Mouse (Mus musculus) frontal cortex, postnatal 14 days (tissue): ENCODE data around the gene H2al1a.
A peak's percentile ranks its signal among the peaks of the same experiment; 100 is the strongest.
"Not testable (repeated sequence)": the region's sequence is repeated elsewhere in the genome, so short reads cannot be mapped to it uniquely, and the experiment has no call there.

Experiments
- DNase-seq, 2 experiments: peaks; one replicate each; pipeline ENCODE4 v3.0.0; 2022; ENCODE audit warnings: low spot score in 2 of 2

H2al1a gene

DNA sequence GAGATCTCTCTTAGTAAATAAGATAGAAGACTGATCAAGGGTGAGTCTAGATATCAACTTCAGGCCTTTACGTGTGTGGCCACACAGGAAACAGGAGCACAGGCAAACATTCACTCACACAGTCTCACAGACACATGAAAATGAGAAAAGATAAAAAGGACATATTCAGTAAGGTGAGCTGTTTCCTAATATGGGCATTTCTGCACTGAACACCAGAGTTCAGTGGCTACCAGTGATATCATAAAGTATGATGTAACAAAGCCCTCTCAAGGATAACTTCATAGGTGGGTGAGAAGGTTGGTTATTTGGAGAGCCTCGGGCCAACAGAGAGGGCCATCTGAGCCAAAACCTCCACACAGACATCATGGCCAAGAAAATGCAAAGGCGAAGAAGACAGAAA, at the start of gene H2al1a:
TSS of gene H2al1a (plus strand) at position 301 of the 400 bp plus-strand sequence.
- DNase-seq = not testable (repeated sequence)

- no peak for DNase-seq
Measured at GRCm38 (mm10) chrX:11250155-11250554, 48.9 kb upstream of the H2al1a start.

DNA sequence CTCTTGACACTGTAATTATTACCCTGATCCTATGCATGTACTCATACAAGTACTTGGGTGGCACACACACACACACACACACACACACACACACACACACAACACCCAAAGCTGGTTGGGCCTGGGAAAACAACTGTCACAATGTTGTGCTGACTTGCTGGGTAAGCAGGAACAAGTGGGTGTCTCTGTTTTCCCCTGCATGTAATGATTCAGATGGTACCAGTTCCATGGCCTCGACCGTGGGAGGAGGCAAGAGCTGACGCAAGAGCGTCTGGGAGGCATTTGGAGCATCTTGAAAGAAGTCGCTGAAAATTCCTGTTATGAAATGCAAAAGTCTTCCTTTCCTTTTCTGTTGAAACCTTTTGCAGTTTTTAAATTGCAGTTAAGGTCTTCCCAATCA, 45.0 kb upstream of the H2al1a start:
- peak in 1 of 2 experiments; percentile 23 for DNase-seq

- DNase-seq = no peak
Measured at GRCm38 (mm10) chrX:11254521-11255207, 44.4 kb upstream of the H2al1a start.

- DNase-seq = no peak
Measured at GRCm38 (mm10) chrX:11255564-11256360, 43.3 kb upstream of the H2al1a start.

- no peak for DNase-seq
Measured at GRCm38 (mm10) chrX:11264918-11265317, 34.1 kb upstream of the H2al1a start.

GRCm38 (mm10) chrX:11267791-11268190, 31.3 kb upstream of the H2al1a start:
- no peak for DNase-seq

- DNase-seq = peak in 1 of 2 experiments; percentile 32
Measured at GRCm38 (mm10) chrX:11269074-11269473, 30.0 kb upstream of the H2al1a start.

GRCm38 (mm10) chrX:11273190-11273589, 25.9 kb upstream of the H2al1a start:
- DNase-seq = no peak

DNA sequence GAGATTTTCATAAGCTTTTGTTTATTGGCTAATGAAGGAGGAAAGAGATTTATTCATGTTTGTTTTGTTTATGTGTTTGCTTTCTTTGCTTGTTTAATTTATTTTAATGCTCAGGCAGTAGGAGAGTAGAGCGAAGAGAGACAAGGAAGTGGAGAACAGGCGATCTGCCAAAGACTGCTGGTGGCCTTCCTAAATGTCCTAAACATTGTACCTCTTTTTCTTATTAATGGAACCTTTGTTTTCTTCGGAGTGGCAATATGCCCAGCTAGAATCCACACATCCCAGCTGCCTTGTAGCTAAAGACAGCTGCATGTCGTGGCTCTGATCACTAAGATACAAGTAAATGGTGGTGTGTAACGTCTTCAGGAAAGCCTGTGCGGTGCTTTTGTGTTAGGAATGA, 22.0 kb upstream of the H2al1a start:
- no peak for DNase-seq

GRCm38 (mm10) chrX:11280741-11281140, 18.3 kb upstream of the H2al1a start:
- DNase-seq = no peak

DNA sequence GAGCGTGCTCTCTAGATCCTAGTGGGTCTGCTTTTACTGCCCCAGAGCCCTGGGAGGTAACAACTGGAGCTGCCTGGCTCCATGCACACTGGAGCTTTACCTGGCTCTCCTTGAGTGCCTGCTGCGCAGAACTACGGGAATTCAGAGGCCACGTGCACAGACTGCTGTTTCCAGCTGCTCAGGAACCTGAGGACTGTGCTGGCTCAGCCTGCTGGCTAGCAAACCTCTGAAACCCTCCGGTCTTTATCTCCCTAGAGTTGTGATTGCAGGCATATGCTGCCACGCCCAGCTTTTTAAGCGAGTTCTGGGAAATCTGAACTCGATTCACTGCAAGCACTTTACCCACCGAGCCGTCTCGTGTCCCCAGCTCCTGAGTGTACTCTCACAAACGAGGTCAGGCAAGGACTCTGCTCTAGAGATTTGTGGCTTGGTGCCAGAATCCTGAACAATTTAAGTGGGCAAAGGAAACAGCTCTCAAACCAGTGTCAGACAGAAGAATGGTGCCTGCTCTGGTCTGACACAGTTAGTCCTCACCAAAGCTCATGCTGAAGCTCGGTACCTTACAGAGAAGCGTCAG, 10.7 kb upstream of the H2al1a start:
- DNase-seq = no peak

DNA sequence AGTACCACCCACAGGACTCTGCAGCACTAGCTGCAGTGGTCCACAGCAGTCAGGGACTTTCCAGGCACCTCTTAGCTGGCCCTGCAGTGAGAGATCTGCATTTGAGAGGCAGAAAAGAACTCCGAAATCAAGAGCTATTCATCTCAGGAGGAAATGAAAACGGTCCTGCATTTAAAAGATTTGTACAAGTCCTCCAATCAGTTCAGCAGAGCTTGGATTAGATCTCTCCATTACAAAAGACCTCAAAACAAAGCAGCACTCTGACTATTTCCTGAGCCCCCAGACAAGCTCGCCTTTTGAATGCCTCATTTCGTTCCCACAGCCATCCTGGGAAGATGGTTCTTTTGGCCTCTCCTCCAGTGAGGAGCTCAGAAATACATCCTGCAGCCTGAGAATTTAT, 9.8 kb upstream of the H2al1a start:
- no peak for DNase-seq

GRCm38 (mm10) chrX:11302132-11302531, 3.1 kb downstream of the H2al1a start, which contains the start of gene H2al1b:
Gene H2al1b, plus strand, starts transcription at chrX:11302432.
- DNase-seq = not testable (repeated sequence)

DNA sequence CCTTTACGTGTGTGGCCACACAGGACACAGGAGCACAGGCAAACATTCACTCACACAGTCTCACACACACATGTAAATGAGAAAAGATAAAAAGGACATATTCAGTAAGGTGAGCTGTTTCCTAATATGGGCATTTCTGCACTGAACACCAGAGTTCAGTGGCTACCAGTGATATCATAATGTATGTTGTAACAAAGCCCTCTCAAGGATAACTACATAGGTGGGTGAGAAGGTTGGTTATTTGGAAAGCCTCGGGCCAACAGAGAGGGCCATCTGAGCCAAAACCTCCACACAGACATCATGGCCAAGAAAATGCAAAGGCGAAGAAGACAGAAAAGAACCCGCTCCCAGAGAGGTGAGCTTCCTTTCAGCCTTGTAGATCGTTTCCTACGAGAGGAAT, 6.3 kb downstream of the H2al1a start, which contains the start of gene H2al1c:
TSS of gene H2al1c (plus strand) at position 301 of the 400 bp plus-strand sequence.
- not testable (repeated sequence) for DNase-seq

DNA sequence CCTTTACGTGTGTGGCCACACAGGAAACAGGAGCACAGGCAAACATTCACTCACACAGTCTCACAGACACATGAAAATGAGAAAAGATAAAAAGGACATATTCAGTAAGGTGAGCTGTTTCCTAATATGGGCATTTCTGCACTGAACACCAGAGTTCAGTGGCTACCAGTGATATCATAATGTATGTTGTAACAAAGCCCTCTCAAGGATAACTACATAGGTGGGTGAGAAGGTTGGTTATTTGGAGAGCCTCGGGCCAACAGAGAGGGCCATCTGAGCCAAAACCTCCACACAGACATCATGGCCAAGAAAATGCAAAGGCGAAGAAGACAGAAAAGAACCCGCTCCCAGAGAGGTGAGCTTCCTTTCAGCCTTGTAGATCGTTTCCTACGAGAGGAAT, 9.5 kb downstream of the H2al1a start, which contains the start of gene H2al1d:
TSS of gene H2al1d (plus strand) at position 301 of the 400 bp plus-strand sequence.
- DNase-seq = not testable (repeated sequence)

- DNase-seq = not testable (repeated sequence)
Measured at GRCm38 (mm10) chrX:11311634-11312033, 12.6 kb downstream of the H2al1a start, which contains the start of gene H2al1e. Gene H2al1e, plus strand, starts transcription at chrX:11311934.

DNA sequence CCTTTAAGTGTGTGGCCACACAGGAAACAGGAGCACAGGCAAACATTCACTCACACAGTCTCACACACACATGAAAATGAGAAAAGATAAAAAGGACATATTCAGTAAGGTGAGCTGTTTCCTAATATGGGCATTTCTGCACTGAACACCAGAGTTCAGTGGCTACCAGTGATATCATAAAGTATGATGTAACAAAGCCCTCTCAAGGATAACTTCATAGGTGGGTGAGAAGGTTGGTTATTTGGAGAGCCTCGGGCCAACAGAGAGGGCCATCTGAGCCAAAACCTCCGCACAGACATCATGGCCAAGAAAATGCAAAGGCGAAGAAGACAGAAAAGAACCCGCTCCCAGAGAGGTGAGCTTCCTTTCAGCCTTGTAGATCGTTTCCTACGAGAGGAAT, 15.8 kb downstream of the H2al1a start, which contains the start of gene H2al1f:
TSS of gene H2al1f (plus strand) at position 301 of the 400 bp plus-strand sequence.
- DNase-seq = not testable (repeated sequence)

GRCm38 (mm10) chrX:11317956-11318355, 18.9 kb downstream of the H2al1a start, which contains the start of gene H2al1g:
Gene H2al1g, plus strand, starts transcription at chrX:11318256.
- DNase-seq = not testable (repeated sequence)

- not testable (repeated sequence) for DNase-seq
Measured at GRCm38 (mm10) chrX:11321192-11321591, 22.1 kb downstream of the H2al1a start, which contains the start of gene H2al1h. Gene H2al1h, plus strand, starts transcription at chrX:11321492.

DNA sequence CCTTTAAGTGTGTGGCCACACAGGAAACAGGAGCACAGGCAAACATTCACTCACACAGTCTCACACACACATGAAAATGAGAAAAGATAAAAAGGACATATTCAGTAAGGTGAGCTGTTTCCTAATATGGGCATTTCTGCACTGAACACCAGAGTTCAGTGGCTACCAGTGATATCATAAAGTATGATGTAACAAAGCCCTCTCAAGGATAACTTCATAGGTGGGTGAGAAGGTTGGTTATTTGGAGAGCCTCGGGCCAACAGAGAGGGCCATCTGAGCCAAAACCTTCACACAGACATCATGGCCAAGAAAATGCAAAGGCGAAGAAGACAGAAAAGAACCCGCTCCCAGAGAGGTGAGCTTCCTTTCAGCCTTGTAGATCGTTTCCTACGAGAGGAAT, 25.3 kb downstream of the H2al1a start, which contains the start of gene H2al1i:
TSS of gene H2al1i (plus strand) at position 301 of the 400 bp plus-strand sequence.
- not testable (repeated sequence) for DNase-seq

GRCm38 (mm10) chrX:11327522-11327921, 28.5 kb downstream of the H2al1a start, which contains the start of gene H2al1j:
Gene H2al1j, plus strand, starts transcription at chrX:11327822.
- DNase-seq = not testable (repeated sequence)
